Mouse (Mus musculus): ENCODE data around the gene Hist1h2ae. TPM values are rescaled to one million over a fixed set of nuclear protein-coding genes. Genes with fewer than 3 reads are reported as not detected.
"Not testable (repeated sequence)": the region's sequence is repeated elsewhere in the genome, so short reads cannot be mapped to it uniquely, and the experiment has no call there.

The Hist1h2ae gene
- polyA plus RNA-seq, 1 experiment = 0.22 TPM

DNA sequence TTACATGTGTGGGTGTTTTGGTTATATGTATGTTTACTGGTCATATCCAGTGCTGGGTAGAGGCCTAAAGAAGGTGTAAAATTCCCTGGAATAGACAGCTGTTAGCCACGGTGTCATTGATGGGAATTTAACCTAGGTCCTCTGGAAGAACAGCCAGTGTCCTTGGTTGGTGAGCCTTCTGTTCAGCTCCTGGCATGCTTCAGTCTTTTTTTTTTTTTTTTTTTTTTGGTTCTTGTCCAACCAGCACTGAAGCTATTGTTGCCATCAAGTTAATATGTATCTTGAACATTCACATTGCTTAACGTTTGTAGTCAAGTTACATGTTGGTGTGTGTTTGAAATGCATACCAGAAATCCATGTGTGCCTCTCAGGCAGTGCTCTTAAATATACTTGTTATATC is 6.5 kb downstream of the Hist1h2ae start:
- no peak overlapping the region for H3K4me3 ChIP-seq (ENCODE audit: insufficient read depth, low read depth, low read length)
- H3K36me3 ChIP-seq (ENCODE audit: control insufficient read depth, insufficient read depth, low read length) = no peaks in the 10 kb centered on the region
- TF ChIP-seq POLR2A (IDR thresholded peaks at IDR 0.05; ENCODE audit: low read depth, low read length) = no peak
- no peak for TF ChIP-seq CTCF (conservative IDR thresholded peaks at IDR 0.05; ENCODE audit: insufficient read depth, insufficient read length, low read depth, low read length)
- 58% methylated on average over 2 of the region's 2 CpGs for whole genome bisulfite sequencing
- no peak for DNase-seq
- H3K27me3 ChIP-seq (replicated peaks; ENCODE audit: control insufficient read depth, insufficient read depth, low read length) = no peaks in the 10 kb centered on the region
- H3K4me1 ChIP-seq (ENCODE audit: control insufficient read depth, insufficient read depth, low read length) = peaks cover 2% of the 10 kb centered on the region; the same call in 1 of the 2 replicates
- no peak overlapping the region for H3K27ac ChIP-seq (ENCODE audit: insufficient read depth, low read depth, low read length)

DNA sequence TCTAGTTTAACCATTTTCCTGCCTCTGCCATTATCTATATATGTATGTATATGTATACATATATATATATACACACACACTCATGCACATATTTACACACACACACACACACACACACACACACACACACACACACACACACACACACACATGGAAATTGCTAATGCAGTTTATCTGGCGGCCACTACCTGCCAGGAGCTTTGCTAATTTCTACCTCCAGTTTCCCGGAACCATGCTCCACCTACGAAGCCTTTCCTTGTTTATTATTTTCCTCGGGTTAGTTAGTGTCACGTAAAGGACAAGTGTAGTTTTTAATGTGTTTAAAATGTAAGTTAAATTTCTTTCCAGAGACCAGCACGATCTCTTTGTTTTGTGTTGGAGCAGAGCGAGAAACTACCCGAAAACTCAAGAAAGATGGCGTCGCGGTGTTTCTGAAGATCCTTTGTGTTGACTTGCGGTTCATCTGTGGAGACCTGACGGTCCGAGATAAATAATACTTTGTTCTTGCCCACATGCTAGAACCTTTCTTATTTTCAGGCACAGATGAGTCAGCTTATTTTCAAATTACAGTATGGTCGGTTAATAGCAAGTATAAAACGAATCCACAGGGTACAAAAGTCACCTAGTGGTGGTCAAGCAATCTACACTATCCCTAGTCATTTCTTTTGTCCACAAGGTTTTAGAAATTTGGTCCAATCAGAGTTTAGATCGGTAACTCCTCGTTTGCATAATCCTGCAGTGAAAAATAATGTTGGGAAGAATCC is 8.1 kb downstream of the Hist1h2ae start:
- H3K27me3 ChIP-seq (replicated peaks; ENCODE audit: control insufficient read depth, insufficient read depth, low read length) = no peaks in the 10 kb centered on the region
- H3K4me3 ChIP-seq (ENCODE audit: insufficient read depth, low read depth, low read length) = peak overlapping the region; percentile 31
- H3K4me1 ChIP-seq (ENCODE audit: control insufficient read depth, insufficient read depth, low read length) = peaks cover 2% of the 10 kb centered on the region; the same call in 1 of the 2 replicates
- WGBS = 3% methylated on average over 18 of the region's 18 CpGs
- H3K36me3 ChIP-seq (ENCODE audit: control insufficient read depth, insufficient read depth, low read length) = no peaks in the 10 kb centered on the region
- no peak for TF ChIP-seq POLR2A (IDR thresholded peaks at IDR 0.05; ENCODE audit: low read depth, low read length)
- TF ChIP-seq CTCF (conservative IDR thresholded peaks at IDR 0.05; ENCODE audit: insufficient read depth, insufficient read length, low read depth, low read length) = no peak
- peak overlapping the region; percentile 61; the same call in 1 of the 2 replicates for H3K27ac ChIP-seq (ENCODE audit: insufficient read depth, low read depth, low read length)
- peak; percentile 62 for DNase-seq

DNA sequence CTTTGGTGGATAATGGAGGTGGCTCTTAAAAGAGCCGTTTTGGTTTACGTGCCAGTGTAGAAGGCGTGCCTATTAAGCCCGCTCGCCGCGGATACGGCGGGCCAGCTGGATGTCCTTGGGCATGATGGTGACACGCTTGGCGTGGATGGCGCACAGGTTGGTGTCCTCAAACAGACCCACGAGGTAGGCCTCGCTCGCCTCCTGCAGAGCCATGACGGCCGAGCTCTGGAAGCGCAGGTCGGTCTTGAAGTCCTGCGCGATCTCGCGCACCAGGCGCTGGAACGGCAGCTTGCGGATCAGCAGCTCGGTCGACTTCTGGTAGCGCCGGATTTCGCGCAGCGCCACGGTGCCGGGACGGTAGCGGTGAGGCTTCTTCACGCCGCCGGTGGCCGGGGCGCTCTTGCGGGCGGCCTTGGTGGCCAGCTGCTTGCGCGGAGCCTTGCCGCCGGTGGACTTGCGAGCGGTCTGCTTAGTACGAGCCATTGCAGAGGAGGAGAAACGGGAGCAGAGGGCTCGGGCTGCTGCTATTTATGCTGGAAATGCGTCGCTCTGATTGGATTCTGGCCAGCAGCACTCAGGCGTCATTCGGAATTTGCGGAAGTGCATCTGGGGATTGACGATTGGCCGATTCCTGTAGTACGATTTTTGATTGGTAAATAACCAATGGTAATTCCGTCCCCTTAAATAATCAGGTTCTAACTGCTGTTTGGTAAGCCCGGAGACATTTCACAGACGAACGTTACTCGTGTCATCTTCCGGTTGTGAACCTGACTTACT is 8.9 kb downstream of the Hist1h2ae start, which contains the start of gene Hist1h3e:
Gene Hist1h3e (minus strand): TSS at position 487 of the 777 bp plus-strand sequence.
- not testable (repeated sequence) for H3K36me3 ChIP-seq (ENCODE audit: control insufficient read depth, insufficient read depth, low read length); H3K27me3 ChIP-seq (replicated peaks; ENCODE audit: control insufficient read depth, insufficient read depth, low read length); H3K4me1 ChIP-seq (ENCODE audit: control insufficient read depth, insufficient read depth, low read length)
- WGBS = under 1% methylated on average over 65 of the region's 67 CpGs
- TF ChIP-seq POLR2A (IDR thresholded peaks at IDR 0.05; ENCODE audit: low read depth, low read length) = peak; percentile 66
- H3K27ac ChIP-seq (ENCODE audit: insufficient read depth, low read depth, low read length) = peak within 1 kb of the TSS; percentile 72
- DNase-seq = peak; percentile 96
- peak within 1 kb of the TSS; percentile 69 for H3K4me3 ChIP-seq (ENCODE audit: insufficient read depth, low read depth, low read length)

DNA sequence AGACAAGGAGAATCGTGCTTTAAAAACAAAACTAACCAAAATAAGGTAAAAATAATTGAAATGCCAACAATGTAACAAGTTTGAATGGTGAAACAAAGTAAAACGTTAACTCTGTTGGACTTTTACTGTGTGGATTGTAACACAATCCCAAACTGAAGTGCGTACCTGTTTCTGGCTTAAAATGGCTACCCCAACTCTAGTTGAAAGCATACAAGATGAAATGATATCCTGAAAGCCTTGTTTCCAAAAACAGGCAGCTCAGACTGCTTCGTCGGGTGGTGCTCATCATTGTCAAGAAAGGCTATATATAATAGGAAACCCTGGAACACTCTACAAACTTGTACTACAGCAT is 9.5 kb downstream of the Hist1h2ae start:
- not testable (repeated sequence) for H3K36me3 ChIP-seq (ENCODE audit: control insufficient read depth, insufficient read depth, low read length); H3K27me3 ChIP-seq (replicated peaks; ENCODE audit: control insufficient read depth, insufficient read depth, low read length); DNase-seq; H3K4me1 ChIP-seq (ENCODE audit: control insufficient read depth, insufficient read depth, low read length); H3K27ac ChIP-seq (ENCODE audit: insufficient read depth, low read depth, low read length); H3K4me3 ChIP-seq (ENCODE audit: insufficient read depth, low read depth, low read length)
- 2% methylated on average over 2 of the region's 5 CpGs for WGBS

DNA sequence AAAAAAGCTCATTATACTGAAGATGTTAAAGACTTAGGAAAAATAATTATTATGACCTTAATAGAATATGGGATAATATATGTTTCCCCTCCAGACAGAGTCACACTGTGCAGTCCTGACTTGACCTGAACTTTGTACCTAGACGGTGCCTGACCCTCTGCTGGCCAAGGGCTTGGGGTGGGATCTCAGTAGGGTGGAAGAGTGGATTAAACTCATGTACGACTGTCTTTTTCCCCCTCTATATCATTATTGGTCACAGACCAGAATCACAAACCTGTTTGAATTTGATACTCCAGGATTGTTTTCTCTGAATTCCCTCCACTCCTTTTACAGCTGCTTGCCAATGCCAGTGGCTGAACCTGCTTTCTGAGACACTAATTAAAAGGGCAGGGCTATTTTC is 10.3 kb downstream of the Hist1h2ae start:
- not testable (repeated sequence) for DNase-seq; H3K4me1 ChIP-seq (ENCODE audit: control insufficient read depth, insufficient read depth, low read length); H3K27ac ChIP-seq (ENCODE audit: insufficient read depth, low read depth, low read length); H3K27me3 ChIP-seq (replicated peaks; ENCODE audit: control insufficient read depth, insufficient read depth, low read length); H3K36me3 ChIP-seq (ENCODE audit: control insufficient read depth, insufficient read depth, low read length); H3K4me3 ChIP-seq (ENCODE audit: insufficient read depth, low read depth, low read length)
- WGBS = 26% methylated on average over 2 of the region's 2 CpGs

DNA sequence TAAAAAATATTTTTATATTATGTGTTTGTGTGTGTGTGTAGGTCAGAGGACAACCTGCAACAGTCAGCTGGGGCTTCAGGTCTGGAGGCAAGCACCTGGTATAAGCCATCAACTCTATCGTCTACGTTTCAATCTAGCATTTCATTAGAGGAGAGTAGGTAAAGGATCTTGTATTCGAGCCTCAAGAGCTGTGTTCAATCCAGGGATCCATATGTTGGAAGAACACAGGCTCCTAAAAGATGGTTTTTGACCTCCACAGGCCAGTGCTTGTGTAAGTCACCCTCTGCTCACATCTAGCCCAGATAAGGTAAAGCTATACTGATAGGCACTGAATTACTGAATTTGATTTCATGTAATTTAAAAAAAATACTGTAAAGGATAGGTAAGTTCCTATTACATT is 14.1 kb downstream of the Hist1h2ae start:
- DNase-seq = no peak
- no peaks in the 10 kb centered on the region for H3K4me1 ChIP-seq (ENCODE audit: control insufficient read depth, insufficient read depth, low read length)
- H3K27me3 ChIP-seq (replicated peaks; ENCODE audit: control insufficient read depth, insufficient read depth, low read length) = no peaks in the 10 kb centered on the region
- H3K4me3 ChIP-seq (ENCODE audit: insufficient read depth, low read depth, low read length) = no peak overlapping the region
- TF ChIP-seq POLR2A (IDR thresholded peaks at IDR 0.05; ENCODE audit: low read depth, low read length) (no peak), CTCF (conservative IDR thresholded peaks at IDR 0.05; ENCODE audit: insufficient read depth, insufficient read length, low read depth, low read length) (no peak)
- WGBS = 71% methylated on average over 3 of the region's 3 CpGs
- H3K36me3 ChIP-seq (ENCODE audit: control insufficient read depth, insufficient read depth, low read length) = no peaks in the 10 kb centered on the region
- H3K27ac ChIP-seq (ENCODE audit: insufficient read depth, low read depth, low read length) = no peak overlapping the region

DNA sequence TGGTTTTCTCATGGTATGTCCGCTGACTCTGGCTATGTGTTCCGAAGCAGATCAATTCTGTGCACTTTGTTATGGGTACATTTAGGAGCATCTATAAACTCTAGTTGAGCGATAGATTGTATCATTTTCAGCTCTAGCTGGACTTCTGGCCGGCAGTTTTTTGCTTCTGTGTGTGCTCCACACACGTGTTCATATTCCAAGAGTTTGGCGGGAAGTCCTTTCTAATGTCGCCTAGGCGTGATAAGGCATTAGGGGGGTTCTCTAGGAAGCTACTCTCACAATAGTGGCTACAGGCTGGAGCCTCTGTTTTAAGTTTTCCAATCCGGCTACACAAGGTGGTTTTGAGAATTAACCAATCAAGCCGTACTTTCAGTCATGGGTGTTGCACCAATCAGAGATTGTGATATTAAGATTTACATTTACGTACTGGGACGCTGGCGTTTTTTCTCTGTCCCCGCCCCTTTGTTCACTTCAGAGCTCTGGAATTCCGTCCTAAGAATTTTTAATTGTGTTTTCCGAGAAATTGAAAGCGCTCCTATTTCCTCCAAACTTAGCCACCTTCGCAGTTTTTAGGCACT is 15.1 kb downstream of the Hist1h2ae start:
- H3K27me3 ChIP-seq (replicated peaks; ENCODE audit: control insufficient read depth, insufficient read depth, low read length) = no peaks in the 10 kb centered on the region
- under 1% methylated on average over 18 of the region's 18 CpGs for WGBS
- no peaks in the 10 kb centered on the region for H3K36me3 ChIP-seq (ENCODE audit: control insufficient read depth, insufficient read depth, low read length)
- no peaks in the 10 kb centered on the region for H3K4me1 ChIP-seq (ENCODE audit: control insufficient read depth, insufficient read depth, low read length)
- H3K4me3 ChIP-seq (ENCODE audit: insufficient read depth, low read depth, low read length) = peak overlapping the region; percentile 52
- DNase-seq = peak; percentile 91
- peak overlapping the region; percentile 84 for H3K27ac ChIP-seq (ENCODE audit: insufficient read depth, low read depth, low read length)
- no peak for TF ChIP-seq POLR2A (IDR thresholded peaks at IDR 0.05; ENCODE audit: low read depth, low read length)
- no peak for TF ChIP-seq CTCF (conservative IDR thresholded peaks at IDR 0.05; ENCODE audit: insufficient read depth, insufficient read length, low read depth, low read length)
